Comparison of ENCODE assay signal across 16 mouse cellular contexts in the genomic region with DNA sequence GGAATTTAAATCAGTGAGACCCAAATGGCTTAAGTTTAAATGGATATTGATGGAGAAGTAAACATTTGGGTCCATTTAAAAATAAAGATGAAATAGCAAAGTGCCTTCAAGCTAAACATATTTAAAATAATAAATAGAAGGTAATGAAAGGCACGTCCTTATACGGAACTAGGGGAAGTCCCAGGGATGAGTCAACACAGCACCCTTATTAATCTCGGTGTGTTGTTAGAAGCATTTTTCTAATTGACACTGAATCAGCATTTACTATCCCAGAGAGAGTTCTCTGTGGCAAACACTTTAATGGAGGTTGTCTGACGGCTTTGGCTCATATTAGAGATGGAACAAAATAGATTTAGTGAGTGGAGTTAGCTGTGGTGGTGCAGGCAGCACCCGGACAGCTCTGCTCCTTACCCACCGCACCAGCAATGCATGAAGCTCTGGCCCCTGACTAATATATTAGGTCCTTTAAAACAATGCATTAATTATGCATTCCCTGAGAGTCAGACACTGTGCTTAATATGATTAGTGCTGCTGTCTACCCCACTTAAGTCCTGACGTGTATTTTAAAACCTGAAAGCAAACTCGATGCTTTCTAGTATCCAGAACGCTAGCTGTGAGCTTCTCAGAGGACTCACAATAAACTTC. TPM values are rescaled to one million over a fixed set of nuclear protein-coding genes. Genes with fewer than 3 reads are reported as not detected.
A peak's percentile ranks its signal among the peaks of the same experiment; 100 is the strongest.
DNase-seq lines count a peak whose midpoint lies in the region; ATAC-seq lines count a peak whose summit lies in the region.
"Had no signal": no experiment of that assay in that cellular context is flagged by ENCODE, and none has a peak within 500 bp of the region (broad histone marks: within the 10 kb centered on the region; RNA-seq: fewer than 3 reads in every experiment).

No protein-coding gene starts in this region.

- no peak for DNase-seq in forebrain, embryonic 10.5 days (ENCODE audit: extremely low spot score, low spot score)
- peak; percentile 37 for DNase-seq in MN1 (ENCODE audit: low spot score)
- no peak for DNase-seq in hindbrain, embryonic 14.5 days (ENCODE audit: low spot score)
- DNase-seq in kidney, postnatal 4 days, result no peak
- no peak for DNase-seq in cerebellum, postnatal 25 days
- no peak for DNase-seq in frontal cortex, adult 2 months (ENCODE audit: extremely low spot score in 1 of 2, low spot score in 1 of 2)
- DNase-seq: adrenal gland, postnatal 14 days; kidney, postnatal 14 days; lung, postnatal 14 days; thymus, postnatal 25 days had no signal

- H3K4me3 ChIP-seq in forebrain, embryonic 16.5 days (replicated peaks; ENCODE audit: low read length), result no peak overlapping the region
- no peak overlapping the region for H3K4me3 ChIP-seq in forebrain, embryonic 10.5 days
- H3K4me3 ChIP-seq in hindbrain, embryonic 14.5 days (replicated peaks; ENCODE audit: low read length), result no peak overlapping the region
- no peak overlapping the region for H3K4me3 ChIP-seq in neural tube, embryonic 13.5 days
- H3K4me3 ChIP-seq: embryonic facial prominence, embryonic 15.5 days; limb, embryonic 10.5 days; stomach, embryonic 15.5 days had no signal

- no peak overlapping the region for H3K27ac ChIP-seq in forebrain, embryonic 16.5 days (ENCODE audit: low read length)
- no peak overlapping the region for H3K27ac ChIP-seq in forebrain, embryonic 10.5 days
- 0 out of 2 replicates have a peak overlapping the region, but pooled peaks have one; percentile 45 for H3K27ac ChIP-seq in hindbrain, embryonic 14.5 days
- H3K27ac ChIP-seq in neural tube, embryonic 13.5 days (replicated peaks), result peak overlapping the region; percentile 14; the same call in 1 of the 2 replicates
- H3K27ac ChIP-seq: embryonic facial prominence, embryonic 15.5 days; liver, embryonic 14.5 days; stomach, embryonic 15.5 days had no signal

- H3K36me3 ChIP-seq in forebrain, embryonic 16.5 days (ENCODE audit: control insufficient read depth, insufficient read depth), result no peaks in the 10 kb centered on the region
- H3K36me3 ChIP-seq in forebrain, embryonic 10.5 days (replicated peaks), result no peaks in the 10 kb centered on the region
- no peaks in the 10 kb centered on the region for H3K36me3 ChIP-seq in hindbrain, embryonic 14.5 days (replicated peaks; ENCODE audit: control insufficient read depth, insufficient read depth)
- no peaks in the 10 kb centered on the region for H3K36me3 ChIP-seq in neural tube, embryonic 13.5 days
- H3K36me3 ChIP-seq: embryonic facial prominence, embryonic 15.5 days; limb, embryonic 10.5 days; stomach, embryonic 15.5 days had no signal

- H3K4me2 ChIP-seq in forebrain, embryonic 16.5 days (ENCODE audit: low read length), result peak overlapping the region; percentile 23
- peak overlapping the region; percentile 27 for H3K4me2 ChIP-seq in hindbrain, embryonic 14.5 days (replicated peaks)
- peak overlapping the region; percentile 37 for H3K4me2 ChIP-seq in neural tube, embryonic 13.5 days
- H3K4me2 ChIP-seq: embryonic facial prominence, embryonic 15.5 days; stomach, embryonic 15.5 days had no signal

- 23% methylated on average over 9 of the region's 9 CpGs for WGBS in forebrain, embryonic 16.5 days
- WGBS in forebrain, embryonic 10.5 days, result 58% methylated on average over 9 of the region's 9 CpGs
- WGBS in hindbrain, embryonic 14.5 days, result 19% methylated on average over 9 of the region's 9 CpGs
- 12% methylated on average over 9 of the region's 9 CpGs for WGBS in neural tube, embryonic 13.5 days

- no peaks in the 10 kb centered on the region for H3K27me3 ChIP-seq in forebrain, embryonic 16.5 days (replicated peaks; ENCODE audit: control insufficient read depth, insufficient read depth, low read length)
- no peaks in the 10 kb centered on the region for H3K27me3 ChIP-seq in forebrain, embryonic 10.5 days (ENCODE audit: poor library complexity, severe bottlenecking)
- no peaks in the 10 kb centered on the region for H3K27me3 ChIP-seq in hindbrain, embryonic 14.5 days (ENCODE audit: control insufficient read depth, insufficient read depth, low read length)
- H3K27me3 ChIP-seq in neural tube, embryonic 13.5 days, result no peaks in the 10 kb centered on the region
- H3K27me3 ChIP-seq: embryonic facial prominence, embryonic 15.5 days; stomach, embryonic 15.5 days had no signal

- H3K9me3 ChIP-seq in forebrain, embryonic 16.5 days (ENCODE audit: control insufficient read depth, low read length), result no peaks in the 10 kb centered on the region
- H3K9me3 ChIP-seq in forebrain, embryonic 10.5 days, result no peaks in the 10 kb centered on the region
- no peaks in the 10 kb centered on the region for H3K9me3 ChIP-seq in hindbrain, embryonic 14.5 days (ENCODE audit: control insufficient read depth, low read length)
- H3K9me3 ChIP-seq in neural tube, embryonic 13.5 days, result no peaks in the 10 kb centered on the region
- H3K9me3 ChIP-seq: embryonic facial prominence, embryonic 15.5 days; limb, embryonic 10.5 days; stomach, embryonic 15.5 days had no signal

- 0 out of 2 replicates have a peak overlapping the region, but pooled peaks have one; percentile 17 for H3K9ac ChIP-seq in forebrain, embryonic 16.5 days (replicated peaks; ENCODE audit: low read depth, low read length)
- H3K9ac ChIP-seq in hindbrain, embryonic 14.5 days, result no peak overlapping the region
- H3K9ac ChIP-seq in neural tube, embryonic 13.5 days, result no peak overlapping the region
- H3K9ac ChIP-seq: embryonic facial prominence, embryonic 15.5 days; liver, embryonic 14.5 days; stomach, embryonic 15.5 days had no signal

- no peak for ATAC-seq in forebrain, embryonic 16.5 days
- peak; percentile 31; the same call in 1 of the 2 replicates for ATAC-seq in hindbrain, embryonic 14.5 days (ENCODE audit: low FRiP score)
- ATAC-seq in neural tube, embryonic 13.5 days (ENCODE audit: low read depth), result no peak

- peaks cover 11% of the 10 kb centered on the region for H3K4me1 ChIP-seq in forebrain, embryonic 16.5 days (replicated peaks; ENCODE audit: control insufficient read depth, insufficient read depth, low read length)
- peaks cover 44% of the 10 kb centered on the region for H3K4me1 ChIP-seq in forebrain, embryonic 10.5 days
- H3K4me1 ChIP-seq in hindbrain, embryonic 14.5 days (replicated peaks; ENCODE audit: control insufficient read depth, insufficient read depth, low read length), result peaks cover 24% of the 10 kb centered on the region
- peaks cover 39% of the 10 kb centered on the region for H3K4me1 ChIP-seq in neural tube, embryonic 13.5 days (replicated peaks)
- H3K4me1 ChIP-seq: embryonic facial prominence, embryonic 15.5 days had no signal

RNA-seq across cellular contexts. Expression of a gene that starts 56.7 kb away (rescaled TPM):
- 16.9 and 24.6 TPM in 2 replicates for polyA plus RNA-seq in forebrain, embryonic 16.5 days (2015; fragmentation: Nextera tagmentation; extraction: Ambion mirVana)
- 28.9 and 29.0 TPM in 2 replicates for polyA plus RNA-seq in forebrain, embryonic 10.5 days (2016; fragmentation: Nextera tagmentation; extraction: Ambion mirVana)
- 27.9 and 30.0 TPM in 2 replicates for polyA plus RNA-seq in hindbrain, embryonic 14.5 days (2014; fragmentation: Nextera tagmentation; extraction: Ambion mirVana)
- 19.7 and 22.7 TPM in 2 replicates for polyA plus RNA-seq in neural tube, embryonic 13.5 days (2015; fragmentation: Nextera tagmentation; extraction: Ambion mirVana)
- 17.0 and 17.5 TPM in 2 replicates for polyA plus RNA-seq in frontal cortex, adult 2 months (2012; rRNA removed)

Comparison
In these comparisons a context has a peak if more than half of its experiments do, and no peak if none do; other contexts are left out.
1. H3K27ac ChIP-seq: peak in hindbrain, embryonic 14.5 days (single experiment) and neural tube, embryonic 13.5 days (single experiment); none in forebrain, embryonic 16.5 days (single experiment) and forebrain, embryonic 10.5 days (single experiment).
2. Peak in every context shown above with its lines, with median percentiles within 50 percentile points of each other: H3K4me2 ChIP-seq.